Mouse (Mus musculus) MN1 (cell line): Measurements from ENCODE around the gene Shroom2.
A peak's percentile ranks its signal among the peaks of the same experiment; 100 is the strongest.

ENCODE experiments used
- DNase-seq: peaks from one replicate; pipeline ENCODE4 v3.0.0-alpha.2; 2016; ENCODE audit warnings: low spot score

Gene Shroom2

DNA sequence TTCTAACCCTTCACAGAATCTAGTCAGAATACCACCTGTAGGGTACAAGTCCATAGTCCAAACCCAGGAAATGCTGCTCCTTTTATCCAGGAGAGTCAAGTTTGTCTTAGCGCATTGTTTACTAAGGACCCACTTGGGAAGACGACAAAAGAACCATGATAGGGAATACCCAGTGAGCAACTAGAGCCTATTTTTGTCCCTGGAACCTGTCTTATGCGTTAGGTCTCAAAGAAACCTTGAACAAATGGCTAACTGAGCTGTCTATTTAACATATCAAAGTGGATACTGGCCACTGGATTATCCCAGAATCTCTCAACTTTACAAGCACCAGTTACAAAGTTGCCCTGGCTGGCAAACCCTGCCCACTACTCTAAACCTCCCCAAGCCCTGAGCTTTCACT is 67.6 kb downstream of the Shroom2 start:
- DNase-seq = no peak

DNA sequence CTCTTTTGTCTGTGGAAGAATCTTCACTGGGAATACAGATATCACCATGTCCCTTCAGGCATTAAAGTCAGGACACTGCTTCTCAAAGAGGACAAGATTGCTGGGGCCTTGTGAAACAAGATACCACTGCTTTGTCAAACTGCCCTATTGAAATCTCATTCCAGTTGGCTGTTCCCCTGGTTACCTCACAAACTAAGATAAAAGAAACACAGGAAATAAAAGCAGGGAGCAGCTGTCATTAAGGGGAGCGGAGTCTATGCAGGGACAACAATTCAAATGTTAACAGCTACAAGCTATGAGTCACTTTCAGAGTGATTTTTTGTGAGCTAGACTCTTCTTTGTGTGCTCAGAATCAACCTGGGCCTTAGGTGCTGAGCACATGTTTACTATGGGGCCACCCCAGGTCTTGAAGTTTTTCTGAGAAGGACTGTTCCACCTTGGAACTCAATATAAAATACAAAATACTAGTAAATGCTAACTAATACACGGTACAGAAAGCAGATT is 78.4 kb downstream of the Shroom2 start:
- DNase-seq = no peak

DNA sequence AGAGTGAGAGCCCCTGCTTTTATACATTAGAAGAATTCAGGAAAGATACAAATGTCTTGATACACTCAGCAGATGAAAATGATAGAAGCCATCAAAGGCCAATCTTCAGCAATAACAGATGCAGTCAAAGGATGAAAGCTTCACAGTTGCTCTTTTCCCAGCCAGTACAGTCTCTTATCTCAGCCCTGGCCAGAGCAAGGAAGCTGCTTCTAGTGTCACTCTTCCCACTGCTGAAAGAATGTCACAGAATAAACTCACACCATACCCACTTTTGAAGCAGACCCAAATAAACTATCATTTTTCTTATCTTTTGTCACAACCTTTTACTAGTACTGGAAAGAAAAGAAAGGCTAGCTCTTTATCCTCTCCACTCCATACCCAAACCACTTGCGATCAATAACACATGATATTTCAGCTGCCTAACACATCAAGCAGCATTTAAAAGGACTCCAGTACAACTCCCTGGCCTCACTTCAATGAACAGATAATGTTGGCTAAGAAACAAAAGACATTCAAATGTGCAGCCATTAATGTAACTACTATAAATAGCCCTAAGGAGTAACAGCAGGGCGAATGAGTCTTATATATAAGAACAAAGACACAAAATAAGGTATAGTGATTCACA is 90.0 kb downstream of the Shroom2 start:
- DNase-seq = no peak

DNA sequence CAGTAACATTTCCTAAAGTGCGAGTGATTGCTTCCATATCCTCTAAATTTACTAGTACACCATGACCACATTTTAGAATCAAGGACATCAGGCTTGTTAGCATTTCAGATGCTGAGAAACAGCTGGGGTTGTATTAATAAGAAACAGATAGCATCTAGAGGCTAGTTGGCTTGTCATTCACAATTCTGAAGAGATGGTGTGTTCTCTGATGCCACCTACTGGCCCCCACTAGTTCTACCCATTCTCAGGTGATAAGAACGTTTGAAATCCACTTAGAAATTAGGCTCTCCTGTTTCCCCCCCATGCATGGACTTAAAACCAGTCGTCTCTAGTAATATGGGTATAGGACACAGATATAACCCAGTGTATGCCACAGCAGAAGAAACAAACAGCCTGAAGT is 92.9 kb downstream of the Shroom2 start:
- no peak for DNase-seq

DNA sequence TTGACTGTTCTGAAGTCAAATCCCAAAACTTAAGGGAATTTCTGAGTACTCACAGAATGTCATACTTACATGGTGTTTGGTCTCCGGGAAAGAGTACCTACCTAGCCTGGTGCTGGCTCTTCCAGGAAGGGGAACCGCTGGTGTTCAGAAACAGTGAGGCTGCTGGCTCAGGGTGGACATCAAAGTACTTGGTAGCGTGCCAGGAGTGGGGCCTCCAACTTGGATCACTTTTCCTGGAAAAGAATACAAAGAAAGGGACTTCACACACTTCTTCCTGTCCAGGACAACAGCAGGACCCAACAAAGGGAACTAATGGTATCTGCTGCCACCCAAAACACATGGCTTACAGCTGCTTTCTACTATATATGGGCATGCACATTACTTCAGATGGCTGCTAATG is 95.8 kb downstream of the Shroom2 start:
- DNase-seq = no peak

DNA sequence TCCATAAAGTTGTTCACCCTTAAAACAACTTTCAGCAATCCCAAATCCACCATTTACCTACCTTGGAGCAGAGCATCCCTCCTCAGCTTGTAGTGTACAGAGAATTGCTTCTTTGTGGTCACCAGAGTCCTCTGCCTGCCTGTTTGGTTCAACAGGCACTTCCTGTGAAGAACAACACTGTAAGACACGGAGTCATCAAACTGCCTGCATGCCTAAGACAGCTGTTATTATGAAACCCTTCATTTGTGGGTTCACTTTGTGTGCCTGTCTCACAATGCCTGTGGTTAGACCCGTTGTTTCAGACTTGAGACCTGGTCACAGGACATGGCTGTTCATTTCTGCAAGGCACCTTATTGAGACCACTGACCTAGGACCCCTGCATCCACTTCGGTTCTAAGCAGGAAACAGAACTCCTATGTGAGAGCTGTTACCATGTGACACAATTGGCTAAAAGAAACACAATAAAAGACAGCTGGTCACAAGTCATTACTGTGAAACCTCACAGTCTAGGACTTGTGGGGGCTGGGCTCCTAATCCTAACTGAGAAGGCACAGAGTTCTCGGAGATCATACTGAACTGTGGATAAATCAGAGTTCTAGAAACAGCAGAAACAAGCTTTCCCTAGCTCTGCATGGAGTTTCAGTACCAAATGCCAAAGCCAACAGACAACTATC is 111.8 kb downstream of the Shroom2 start:
- DNase-seq = no peak

DNA sequence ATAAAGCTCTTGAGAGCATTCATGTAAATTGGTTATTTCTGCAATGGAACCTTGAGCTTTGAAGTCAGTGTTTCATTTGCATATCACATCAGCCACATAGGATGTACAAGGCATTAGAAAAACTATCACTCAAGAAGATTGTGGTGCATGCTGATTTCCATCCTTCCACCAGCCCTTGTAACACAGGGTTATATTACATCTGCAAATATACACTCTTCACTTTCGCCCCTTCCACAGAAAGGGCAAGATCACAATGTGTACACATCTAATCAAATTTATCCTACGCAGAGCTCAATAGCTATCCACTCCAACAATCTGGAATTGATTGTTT is 112.7 kb downstream of the Shroom2 start:
- DNase-seq = no peak

DNA sequence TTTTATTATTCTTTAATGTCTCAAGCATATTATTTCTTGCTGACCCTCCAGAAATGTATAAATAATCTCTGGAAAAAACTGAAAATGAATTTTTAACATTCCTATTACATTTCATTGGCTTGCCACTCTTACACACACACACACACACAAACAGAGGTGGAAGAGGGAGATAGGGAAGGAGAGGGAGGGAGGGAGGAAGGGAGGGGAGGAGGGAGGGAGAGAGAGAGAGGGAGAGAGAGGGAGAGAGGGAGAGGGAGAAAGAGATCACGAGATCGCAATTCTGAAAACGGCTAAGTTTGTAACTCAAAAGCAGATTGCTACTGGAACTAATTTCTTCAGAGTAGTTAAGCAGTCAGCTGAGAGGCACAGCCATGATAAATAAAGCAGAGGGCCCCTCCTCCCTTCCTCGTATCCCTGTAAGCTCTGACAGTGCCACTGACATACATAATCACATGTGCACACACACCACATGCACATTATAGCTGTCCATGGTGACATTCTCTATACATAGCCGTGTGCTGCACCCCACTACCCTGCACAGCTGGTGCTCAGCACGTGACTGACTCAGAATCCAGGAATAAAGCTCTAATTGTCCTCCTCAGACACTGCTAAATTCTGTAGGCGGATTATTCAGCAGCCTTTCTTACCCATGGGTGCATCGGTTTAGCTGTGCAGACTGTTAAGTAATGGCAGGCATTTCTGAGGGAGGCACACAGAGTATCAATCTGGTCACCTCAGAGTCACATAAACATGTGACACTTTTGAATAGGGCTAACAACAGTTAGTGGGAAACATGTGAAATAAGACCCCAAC is 113.3 kb downstream of the Shroom2 start:
- DNase-seq = no peak

DNA sequence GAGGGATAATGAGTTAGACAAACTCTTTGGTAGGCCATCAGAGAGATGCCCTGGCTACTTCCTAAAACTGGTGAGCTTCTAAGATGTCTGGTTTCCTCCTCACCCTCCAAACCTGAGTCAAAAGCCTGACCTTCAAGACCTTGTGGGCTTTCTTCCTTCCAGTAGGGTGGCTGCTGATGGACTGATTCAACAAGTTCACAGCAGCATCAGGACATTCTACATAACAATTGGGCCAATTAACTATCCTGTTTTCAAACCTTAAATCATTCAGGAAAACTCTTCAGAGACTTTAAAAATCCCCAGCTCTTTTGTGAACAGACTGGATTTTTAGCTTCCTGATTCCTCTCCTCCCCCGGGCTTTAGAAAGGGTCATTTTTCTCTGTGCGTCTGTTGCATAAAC is 116.6 kb downstream of the Shroom2 start:
- DNase-seq = no peak

DNA sequence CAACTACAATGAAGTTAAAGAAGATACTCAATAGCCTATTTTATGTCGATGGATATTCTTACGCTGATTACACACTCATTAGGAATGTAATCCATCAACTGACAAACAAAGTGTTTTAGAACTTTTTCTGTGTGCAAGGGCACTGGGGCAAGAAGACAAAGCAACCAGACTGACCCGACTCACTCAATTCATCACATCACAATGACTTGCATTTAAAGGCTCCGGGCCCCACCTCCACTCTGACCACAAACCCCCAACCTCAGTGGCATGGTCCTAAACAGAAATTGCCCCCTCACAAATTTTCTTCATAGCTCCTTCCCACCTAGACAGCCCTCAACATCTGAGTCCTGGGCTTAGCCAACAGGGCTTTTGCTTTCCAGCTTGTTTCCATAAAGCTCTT is 124.4 kb downstream of the Shroom2 start:
- no peak for DNase-seq

DNA sequence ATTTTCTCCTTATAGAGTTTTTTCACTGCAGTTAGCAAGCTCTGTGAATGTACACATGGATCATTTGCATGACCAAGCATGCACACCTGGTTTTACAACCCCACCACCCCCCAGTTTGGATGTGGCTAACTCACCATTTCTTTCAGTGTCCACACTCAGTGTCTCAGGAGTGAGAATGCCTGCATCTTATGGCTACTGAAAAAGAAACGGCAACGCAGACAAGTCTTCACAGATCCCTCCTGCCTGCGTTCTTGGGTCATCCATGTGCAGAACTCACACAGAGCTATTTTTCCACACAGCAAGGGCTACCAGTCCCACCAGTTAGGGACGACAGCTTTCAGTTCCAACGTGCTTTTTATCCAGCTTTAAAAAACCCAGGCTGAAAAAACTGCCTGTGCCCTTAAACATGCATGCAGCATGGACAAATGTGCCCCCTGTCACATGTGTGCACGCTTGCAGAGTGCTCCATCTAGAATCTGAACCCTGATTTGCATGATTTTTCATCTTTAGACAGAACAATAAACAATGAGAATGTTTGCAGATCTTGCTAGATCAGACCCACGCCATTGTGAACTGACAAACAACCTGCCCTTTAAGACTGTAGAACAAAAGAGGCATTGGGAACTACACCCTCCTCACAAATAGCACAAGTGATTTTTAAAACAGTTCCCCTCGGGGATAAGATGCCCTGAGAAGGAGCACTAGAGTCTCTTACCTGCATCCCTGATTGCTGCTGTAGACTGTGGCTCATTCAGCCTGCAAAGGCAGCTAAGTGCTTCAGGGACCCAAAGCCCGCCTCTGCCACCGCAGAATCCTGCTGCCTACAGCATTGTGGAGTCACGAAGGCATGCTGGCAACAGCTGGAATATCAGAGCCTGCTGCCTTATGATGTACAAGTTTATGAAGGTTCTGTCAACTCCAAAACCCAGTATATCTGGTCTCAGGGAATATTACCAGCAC is 125.3 kb downstream of the Shroom2 start:
- no peak for DNase-seq

DNA sequence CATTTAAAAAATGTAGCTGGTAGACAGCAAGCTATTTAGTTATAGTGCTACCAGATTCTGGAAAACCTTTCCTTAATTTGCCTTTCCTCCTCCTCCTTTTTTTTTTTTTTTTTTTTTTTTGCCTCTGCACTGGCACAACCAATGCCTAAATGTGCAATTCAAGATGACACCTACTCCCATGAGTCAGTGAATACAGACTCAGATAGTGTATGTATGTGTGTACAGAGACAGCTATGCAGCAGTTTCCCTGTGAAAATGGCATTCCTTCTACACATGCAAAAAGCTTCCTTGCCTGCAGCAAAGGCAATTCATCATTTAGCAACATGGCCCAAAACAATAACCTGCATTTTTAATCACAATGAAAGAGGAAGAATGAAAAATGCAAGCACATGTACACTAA is 126.1 kb downstream of the Shroom2 start:
- DNase-seq = no peak

DNA sequence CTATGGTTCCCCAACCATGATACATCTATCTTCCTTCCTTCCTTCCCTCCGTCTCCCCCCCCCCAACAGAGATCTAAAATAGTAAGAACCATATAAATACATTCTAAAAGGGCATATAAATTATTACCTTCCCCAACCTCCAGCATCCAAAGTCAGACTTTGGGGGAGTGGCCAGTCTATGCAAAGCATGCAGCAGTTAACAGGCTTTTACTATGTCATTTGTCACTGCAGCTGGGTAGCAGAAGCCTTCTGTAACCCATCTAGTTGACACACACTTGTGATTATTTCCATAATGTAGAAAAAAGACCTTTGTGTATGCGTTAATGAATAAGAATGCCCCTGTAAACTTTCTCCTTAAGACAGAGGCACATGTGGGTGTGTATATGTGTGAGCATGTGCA is 126.6 kb downstream of the Shroom2 start:
- DNase-seq = no peak

DNA sequence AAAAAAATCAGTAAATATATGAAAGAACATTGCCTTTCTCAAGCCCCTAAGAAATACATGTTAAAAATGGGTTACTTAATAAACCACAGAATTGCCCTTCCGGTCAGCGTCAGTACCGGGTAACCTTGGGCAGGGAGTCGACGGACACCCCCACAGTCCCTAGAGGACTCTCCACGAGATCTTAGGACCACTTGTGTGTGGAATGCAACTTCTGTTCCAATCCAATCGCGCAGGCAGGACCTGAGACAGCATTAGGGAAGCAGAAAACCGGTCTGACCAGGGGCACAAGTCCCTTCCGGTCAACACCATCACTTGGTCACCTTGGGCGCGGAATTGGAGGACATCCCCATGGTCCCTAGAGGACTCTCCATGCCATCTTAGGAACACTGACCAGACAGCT is 133.9 kb downstream of the Shroom2 start:
- DNase-seq = no peak

DNA sequence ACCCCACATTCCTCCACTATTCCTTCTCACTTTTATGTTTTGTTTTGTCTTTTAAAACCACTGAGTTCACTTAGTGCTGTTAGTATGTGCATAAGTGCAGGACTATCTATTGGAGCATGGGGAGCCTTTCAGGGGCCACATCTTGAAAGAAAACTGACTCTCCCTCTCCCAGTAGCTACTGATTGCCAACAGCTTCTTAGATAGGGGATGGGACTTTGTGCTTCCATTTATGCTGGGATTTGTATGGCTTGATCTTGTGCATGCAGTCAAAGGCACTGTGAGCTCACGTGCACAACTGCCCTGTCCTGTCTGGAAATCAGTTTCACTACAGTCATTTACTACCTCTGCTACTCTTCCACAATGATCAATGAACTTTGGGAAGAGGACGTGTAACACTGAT is 147.9 kb downstream of the Shroom2 start:
- no peak for DNase-seq

DNA sequence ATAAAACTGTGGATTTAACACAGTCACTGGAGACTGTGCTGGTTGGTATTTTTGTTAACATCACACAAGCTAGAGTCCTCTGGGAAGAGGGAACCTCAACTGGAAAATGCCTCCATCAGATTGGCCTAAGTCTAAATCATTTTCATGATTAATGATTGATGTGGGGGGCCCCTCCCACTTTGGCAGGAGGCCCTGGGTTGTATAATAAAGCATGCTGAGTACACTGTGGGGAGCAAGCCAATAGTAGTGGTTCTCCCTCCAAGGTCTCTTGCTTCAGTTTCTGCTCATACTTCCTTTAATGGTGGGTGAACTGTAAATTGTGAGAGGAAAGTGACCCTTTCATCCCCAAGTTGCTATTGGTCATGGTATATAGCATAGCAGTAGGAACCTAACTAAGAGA is 148.3 kb downstream of the Shroom2 start:
- DNase-seq = no peak

DNA sequence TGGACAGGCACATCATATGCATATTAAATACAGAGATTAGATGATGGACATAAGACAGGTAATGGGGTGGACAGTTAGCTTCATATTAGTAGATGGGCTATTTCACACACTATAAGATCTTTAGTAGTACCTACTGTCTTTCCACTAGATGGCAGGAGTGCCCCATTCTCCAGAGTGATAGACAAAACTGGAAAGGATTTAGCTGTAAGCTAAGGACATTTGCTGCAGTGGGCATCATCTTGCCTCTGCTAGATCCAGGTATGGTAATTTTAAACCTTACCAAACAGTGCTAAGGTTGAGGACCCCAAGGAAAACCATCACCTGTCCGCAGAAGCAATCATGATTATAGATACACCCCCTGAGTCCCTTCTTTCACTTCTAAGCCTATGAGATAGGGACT is 150.8 kb downstream of the Shroom2 start:
- DNase-seq = peak; percentile 6

DNA sequence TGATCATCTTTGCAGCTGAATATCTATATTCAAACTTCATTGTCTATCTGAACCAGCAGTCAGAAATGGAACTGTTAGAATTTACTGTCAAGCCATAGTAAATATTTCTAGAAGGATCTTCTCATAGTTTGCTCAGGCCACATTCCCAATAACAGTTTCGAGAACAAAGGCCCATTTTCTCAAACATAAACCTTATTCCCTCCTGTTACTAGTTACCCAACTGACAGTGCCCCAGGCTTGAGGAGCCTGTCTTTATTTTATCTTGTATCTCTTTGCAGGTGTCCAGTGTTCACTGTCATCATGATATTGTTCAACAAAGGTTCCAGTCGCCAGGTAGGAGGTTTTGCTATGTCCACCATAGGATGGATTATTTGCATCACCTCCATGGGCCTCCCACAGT is 206.2 kb downstream of the Shroom2 start, which contains the start of gene Cldn34a:
Cldn34a (plus strand) TSS at position 301 of the 400 bp plus-strand sequence.
- no peak for DNase-seq
